25 mouse cellular contexts compared by ENCODE assay signal in the genomic region with DNA sequence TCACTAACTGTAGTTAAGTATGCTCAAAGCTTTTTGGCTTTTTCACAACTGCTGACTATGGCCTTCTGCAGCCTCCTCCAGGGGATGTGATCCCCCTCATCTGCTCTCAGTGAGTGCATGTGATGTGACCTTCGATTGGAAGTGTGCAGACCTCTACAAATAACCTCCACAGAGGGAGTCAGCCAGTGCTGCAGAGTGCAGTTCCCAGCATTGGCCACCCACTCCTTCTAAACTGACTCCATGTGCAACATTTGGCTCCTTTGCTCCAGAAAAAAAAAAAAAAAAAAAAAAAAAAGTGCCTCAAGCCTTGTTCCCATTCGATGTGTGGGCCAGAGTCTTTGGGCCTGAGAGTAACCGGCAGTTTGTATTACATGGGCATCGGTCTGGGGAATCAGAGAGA.
"Had no signal": no experiment of that assay in that cellular context is flagged by ENCODE, and none has a peak within 500 bp of the region (broad histone marks: within the 10 kb centered on the region; RNA-seq: fewer than 3 reads in every experiment).

No protein-coding gene starts in this region.

- H3K27ac ChIP-seq: gastrocnemius, adult 2 months; heart, embryonic 10.5 days; hindbrain, embryonic 10.5 days; hindbrain, embryonic 12.5 days; hindbrain, embryonic 14.5 days; intestine, embryonic 15.5 days; left cerebral cortex, adult 2 months; limb, embryonic 10.5 days; limb, embryonic 12.5 days had no signal

- ATAC-seq: hindbrain, embryonic 16.5 days; inflammation-experienced regulatory T-cells, adult 6 months; intestine, embryonic 15.5 days; intestine, postnatal 0 days had no signal

- H3K9me3 ChIP-seq: heart, embryonic 10.5 days; hindbrain, embryonic 10.5 days; hindbrain, embryonic 12.5 days; intestine, embryonic 15.5 days; limb, embryonic 10.5 days had no signal

- H3K27me3 ChIP-seq: hindbrain, embryonic 12.5 days; intestine, embryonic 15.5 days; limb, embryonic 12.5 days had no signal

- H3K4me3 ChIP-seq: gastrocnemius, adult 2 months; heart, embryonic 10.5 days; heart, embryonic 12.5 days; hindbrain, embryonic 10.5 days; hindbrain, embryonic 12.5 days; intestine, embryonic 15.5 days; left cerebral cortex, adult 2 months; limb, embryonic 10.5 days; limb, embryonic 12.5 days had no signal

- H3K4me2 ChIP-seq: heart, embryonic 12.5 days; hindbrain, embryonic 12.5 days; hindbrain, embryonic 14.5 days; intestine, embryonic 15.5 days; limb, embryonic 12.5 days; liver, embryonic 11.5 days had no signal

- H3K9ac ChIP-seq: heart, embryonic 12.5 days; hindbrain, embryonic 12.5 days; hindbrain, embryonic 14.5 days; intestine, embryonic 15.5 days; limb, embryonic 12.5 days had no signal

- H3K36me3 ChIP-seq: heart, embryonic 10.5 days; heart, embryonic 12.5 days; hindbrain, embryonic 10.5 days; hindbrain, embryonic 12.5 days; intestine, embryonic 15.5 days; limb, embryonic 10.5 days; limb, embryonic 12.5 days had no signal

- DNase-seq: gastrocnemius, adult 2 months; gastrocnemius, postnatal 10 days; gastrocnemius, postnatal 25 days; heart, adult 18-20 months; heart, postnatal 10 days; heart, postnatal 4 days; kidney, adult 18-20 months; kidney, adult 8-10 months; kidney, postnatal 10 days; kidney, postnatal 25 days; kidney, postnatal 4 days; liver had no signal

- H3K4me1 ChIP-seq: heart, embryonic 10.5 days; heart, embryonic 12.5 days; hindbrain, embryonic 12.5 days; limb, embryonic 10.5 days; limb, embryonic 12.5 days had no signal
